Mouse (Mus musculus): ENCODE data around the gene Ocel1.

The Ocel1 gene

DNA sequence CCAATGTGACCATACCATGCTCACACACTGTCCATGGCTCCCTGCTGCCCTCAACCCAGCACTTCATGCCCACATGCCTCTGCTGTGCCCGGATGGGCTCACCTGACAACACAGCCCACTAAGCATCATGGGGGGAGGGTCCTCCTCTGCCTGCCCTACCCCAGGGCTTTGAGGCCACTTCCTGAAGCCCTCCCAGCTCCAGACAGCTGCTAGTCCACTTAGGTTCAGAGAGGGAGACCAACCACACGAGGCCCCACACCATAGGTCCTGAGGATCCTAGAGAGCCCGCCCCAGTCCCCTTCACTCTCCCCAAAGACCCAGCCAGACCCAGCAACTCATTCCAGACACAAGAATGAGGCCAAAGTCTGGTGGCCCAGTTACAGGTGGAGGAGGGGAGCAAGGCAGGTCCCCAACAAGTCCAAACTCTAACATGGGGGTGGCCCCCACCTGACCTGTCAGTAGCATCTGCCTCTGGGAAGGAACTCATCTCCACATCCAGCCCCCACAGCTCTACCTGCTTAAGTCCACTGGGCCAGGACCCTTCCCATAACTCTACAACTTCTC lies 8.5 kb downstream of the Ocel1 start:
- no peak for DNase-seq (ENCODE audit: low spot score)

GRCm38 (mm10) chr8:71380178-71381171 lies 9.4 kb downstream of the Ocel1 start:
- DNase-seq (ENCODE audit: low spot score), result no peak

GRCm38 (mm10) chr8:71381421-71381970 lies 10.4 kb downstream of the Ocel1 start, which contains the start of gene Nr2f6:
TSS of gene Nr2f6 (minus strand) at chr8:71381960.
- no peak for DNase-seq (ENCODE audit: low spot score)

- peak; percentile 48 for DNase-seq (ENCODE audit: low spot score)
Measured at GRCm38 (mm10) chr8:71381971-71382961, 11.2 kb downstream of the Ocel1 start.

GRCm38 (mm10) chr8:71383396-71383795 lies 12.3 kb downstream of the Ocel1 start:
- no peak for DNase-seq (ENCODE audit: low spot score)

GRCm38 (mm10) chr8:71383860-71384259 lies 12.8 kb downstream of the Ocel1 start:
- no peak for DNase-seq (ENCODE audit: low spot score)

- no peak for DNase-seq (ENCODE audit: low spot score)
Measured at GRCm38 (mm10) chr8:71385212-71385835, 14.2 kb downstream of the Ocel1 start.

DNA sequence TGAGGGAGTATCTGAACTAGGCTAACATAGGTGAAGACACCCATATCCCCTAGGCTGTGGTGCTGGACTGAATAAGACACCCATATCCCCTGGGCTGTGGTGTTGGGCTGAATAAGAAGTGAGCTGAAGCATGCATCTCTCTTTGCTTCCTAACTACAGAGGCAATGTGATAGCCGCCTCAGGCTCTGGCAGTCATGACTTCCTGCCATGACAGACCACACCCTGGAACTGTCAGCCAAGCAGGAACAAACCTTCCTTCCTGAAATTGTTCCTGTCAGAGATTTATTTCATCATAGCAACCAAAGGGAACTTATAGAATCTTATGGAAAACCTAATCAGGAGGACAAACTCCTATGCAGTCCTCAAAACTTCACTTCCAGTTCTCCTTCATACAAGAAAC lies 17.2 kb downstream of the Ocel1 start:
- no peak for DNase-seq (ENCODE audit: low spot score)

DNA sequence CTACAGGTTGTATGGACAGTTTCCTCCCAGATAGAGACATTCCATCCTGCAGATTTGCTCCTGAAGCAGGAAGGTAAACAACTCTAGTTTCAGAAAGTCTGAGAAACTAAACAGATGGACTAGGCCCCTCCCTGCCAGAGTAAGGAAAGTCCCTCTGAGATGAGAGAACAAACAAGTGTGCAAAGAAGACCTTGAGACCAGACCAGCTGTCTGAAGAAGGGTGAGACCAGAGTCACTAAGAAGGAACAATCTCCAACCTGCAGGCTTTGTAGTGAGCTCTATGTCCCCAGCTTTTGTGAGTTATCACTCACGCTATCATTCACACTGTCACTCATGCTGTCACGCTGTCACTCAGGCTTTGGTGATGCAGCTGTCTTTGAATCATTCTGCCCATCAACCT lies 20.6 kb downstream of the Ocel1 start:
- DNase-seq (ENCODE audit: low spot score), result peak; percentile 0

- DNase-seq (ENCODE audit: low spot score), result no peak
Measured at GRCm38 (mm10) chr8:71392391-71392790, 21.3 kb downstream of the Ocel1 start.

DNA sequence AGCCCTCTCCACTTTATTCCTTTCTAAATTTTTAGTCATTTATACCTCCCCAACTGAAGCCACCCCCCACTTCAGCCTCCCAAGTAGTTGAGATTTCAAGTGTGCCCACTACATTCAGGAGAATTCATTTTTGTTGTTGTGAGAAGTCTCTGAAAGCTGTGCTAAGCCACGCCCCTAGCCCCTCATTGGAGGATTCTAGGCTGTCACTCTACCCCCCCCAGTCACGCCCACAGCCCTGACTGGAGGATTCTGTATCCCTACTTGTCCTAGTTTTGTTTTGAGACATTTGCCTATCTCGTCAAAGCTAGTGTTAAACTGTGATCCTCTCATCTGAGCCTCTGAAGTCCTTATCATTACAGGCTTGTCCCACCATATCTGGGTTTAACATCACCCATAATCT lies 21.8 kb downstream of the Ocel1 start:
- DNase-seq (ENCODE audit: low spot score), result no peak

- no peak for DNase-seq (ENCODE audit: low spot score)
Measured at GRCm38 (mm10) chr8:71394481-71394880, 23.4 kb downstream of the Ocel1 start.

DNA sequence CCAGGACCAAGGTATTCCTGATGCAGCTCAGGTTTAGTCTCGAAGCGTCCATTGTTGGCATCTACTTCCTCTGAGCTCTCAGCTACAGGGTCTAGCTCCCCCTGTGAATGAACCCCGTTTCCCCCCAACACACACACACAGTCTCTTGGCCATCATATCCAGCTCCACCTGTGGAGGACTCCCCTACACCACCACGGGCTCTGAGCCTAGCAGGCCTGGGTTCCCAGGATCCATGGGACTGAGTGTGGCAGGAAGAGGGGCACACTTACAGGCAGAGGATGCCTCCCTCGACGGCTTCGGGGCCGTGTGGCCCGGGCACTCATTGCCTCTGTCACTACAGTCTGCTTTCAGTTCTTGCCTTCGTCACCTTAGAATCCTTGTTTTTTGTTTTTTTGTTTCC lies 24.0 kb downstream of the Ocel1 start:
- no peak for DNase-seq (ENCODE audit: low spot score)

DNA sequence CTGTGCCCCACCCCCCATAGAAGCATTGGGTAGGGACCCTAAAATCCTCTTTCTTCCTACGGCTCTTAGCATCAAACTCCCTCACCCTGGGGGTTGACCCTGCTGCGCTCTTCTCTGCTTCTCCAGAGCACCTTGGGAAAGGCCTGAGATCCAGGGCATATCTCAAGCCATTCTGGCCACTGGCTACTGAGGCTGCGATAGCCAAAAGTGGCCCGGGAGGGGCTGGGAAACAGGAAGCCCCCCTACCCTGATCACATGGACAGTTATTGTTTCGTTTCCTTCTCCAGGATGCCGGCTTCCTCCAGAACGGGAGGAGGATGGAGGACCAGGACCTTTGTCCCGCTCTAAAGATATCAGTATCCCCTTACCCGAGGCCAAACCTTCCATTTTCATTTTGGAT lies 24.5 kb downstream of the Ocel1 start, which contains the start of gene Ushbp1:
TSS of gene Ushbp1 (minus strand) at position 174 of the 400 bp plus-strand sequence.
- no peak for DNase-seq (ENCODE audit: low spot score)

DNA sequence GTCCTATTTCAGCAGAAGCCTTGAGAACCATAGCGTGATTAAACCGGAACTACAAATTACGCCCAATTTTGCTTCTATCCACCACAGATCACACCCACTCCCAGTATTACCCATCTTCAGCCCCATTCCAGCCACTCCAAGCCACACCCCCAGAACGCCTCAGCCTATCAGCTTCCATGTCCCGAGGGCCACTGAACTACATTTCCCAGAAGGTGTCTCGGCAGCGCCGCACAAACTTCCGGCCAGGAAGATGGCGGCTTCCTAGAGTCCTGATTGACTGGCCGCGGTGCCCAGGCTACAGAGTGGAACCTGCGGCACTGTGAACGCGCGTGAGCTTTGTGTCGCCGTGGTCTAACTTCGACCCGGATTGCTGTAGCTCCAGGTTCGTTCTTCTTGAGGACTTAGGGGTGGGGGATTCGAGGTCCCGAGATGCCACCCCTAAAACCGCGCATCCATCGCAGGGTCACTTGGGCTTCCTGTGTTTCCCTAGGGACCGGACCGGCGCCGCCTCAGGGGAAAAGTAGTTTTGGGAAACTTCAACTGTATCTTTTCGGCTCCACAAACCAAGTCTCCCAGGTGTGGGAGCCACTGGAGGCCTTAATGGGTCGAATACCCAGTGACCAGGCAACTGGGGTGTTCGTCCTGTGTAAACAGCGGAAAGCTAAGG lies 25.7 kb downstream of the Ocel1 start, which contains the start of gene Babam1:
TSS of gene Babam1 (plus strand) at position 223 of the 667 bp plus-strand sequence.
- DNase-seq (ENCODE audit: low spot score), result peak; percentile 81

GRCm38 (mm10) chr8:71397701-71398100 lies 26.6 kb downstream of the Ocel1 start:
- no peak for DNase-seq (ENCODE audit: low spot score)

GRCm38 (mm10) chr8:71400826-71401225 lies 29.7 kb downstream of the Ocel1 start:
- no peak for DNase-seq (ENCODE audit: low spot score)

DNA sequence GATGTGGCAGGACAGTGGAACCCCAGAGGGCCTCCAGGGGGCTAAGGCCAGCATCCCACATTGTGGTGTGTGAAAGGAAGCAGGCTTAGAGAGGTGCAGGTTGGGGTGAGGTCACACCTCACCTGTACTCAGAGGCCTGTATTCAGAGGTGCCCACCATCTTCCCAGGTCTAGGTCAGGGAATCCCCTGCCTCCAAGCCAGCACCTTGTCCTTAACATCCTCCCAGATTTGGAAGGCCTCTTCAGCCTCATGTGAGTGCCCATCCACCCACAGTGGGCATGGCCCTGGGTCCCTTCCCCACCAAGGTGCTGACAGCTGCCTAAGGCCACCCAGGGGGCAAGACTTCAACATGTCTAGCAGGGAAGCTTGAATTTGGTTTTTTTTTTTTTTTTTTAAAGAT lies 30.4 kb downstream of the Ocel1 start:
- no peak for DNase-seq (ENCODE audit: low spot score)

DNA sequence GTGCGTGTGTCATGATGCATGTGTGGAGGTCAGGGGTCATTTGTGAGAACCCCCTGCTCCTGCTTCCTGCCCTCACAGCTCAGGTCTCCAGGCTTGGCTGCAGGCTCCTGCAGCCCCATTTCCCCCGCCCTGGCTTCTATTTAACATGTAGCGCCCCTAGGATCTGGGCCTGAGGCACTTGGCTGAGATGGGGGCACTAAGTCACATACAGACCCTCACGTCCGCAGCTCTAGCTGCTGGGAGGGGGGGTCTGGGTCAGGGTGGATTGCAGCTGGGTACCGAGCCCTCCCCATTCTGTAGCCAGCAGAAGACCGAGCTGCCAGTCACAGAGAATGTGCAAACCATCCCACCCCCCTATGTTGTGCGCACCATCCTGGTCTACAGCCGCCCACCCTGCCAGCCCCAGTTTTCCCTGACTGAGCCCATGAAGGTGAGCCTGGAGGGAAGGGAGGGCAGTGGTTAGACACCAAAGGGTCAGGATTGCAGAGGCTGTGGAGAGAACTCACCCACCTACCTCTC lies 31.4 kb downstream of the Ocel1 start:
- no peak for DNase-seq (ENCODE audit: low spot score)
